Mouse (Mus musculus) intestine, postnatal 0 days (tissue): ENCODE data around the gene Hivep1. TPM values are rescaled to one million over a fixed set of nuclear protein-coding genes. Genes with fewer than 3 reads are reported as not detected.

ENCODE experiments used
- ATAC-seq: fragments of 200-750 bp; cut with Nextera tagmentation; 2 replicates; pipeline ENCODE4 v1.8.0; 2017; ENCODE audit warnings: mild to moderate bottlenecking, moderate TSS enrichment, moderate library complexity
- H3K27ac ChIP-seq: fragments of 300-500 bp; sonication (generic); 2 replicates; pipeline ENCODE4 v1.5.1; 2014; ENCODE audit warnings: mild to moderate bottlenecking, low read depth, low read length, moderate library complexity
- H3K27me3 ChIP-seq: fragments of 300-500 bp; sonication (generic); replicated peaks from 2 replicates; pipeline ENCODE4 v1.6.1; 2014; ENCODE audit warnings: low read length, mixed read lengths; ENCODE audit not compliant: control insufficient read depth, insufficient read depth
- H3K36me3 ChIP-seq: fragments of 300-500 bp; sonication (generic); 2 replicates; pipeline ENCODE4 v1.6.1; 2014; ENCODE audit warnings: mild to moderate bottlenecking, moderate library complexity; ENCODE audit not compliant: control insufficient read depth, insufficient read depth
- H3K4me1 ChIP-seq: fragments of 300-500 bp; sonication (generic); replicated peaks from 2 replicates; pipeline ENCODE4 v1.6.1; 2014; ENCODE audit warnings: antibody characterized with exemption, low read length, mixed read lengths; ENCODE audit not compliant: control insufficient read depth, insufficient read depth
- H3K4me2 ChIP-seq: fragments of 300-500 bp; sonication (generic); replicated peaks from 2 replicates; pipeline ENCODE4 v1.6.1; 2014; ENCODE audit warnings: low read depth, mild to moderate bottlenecking, moderate library complexity
- H3K4me3 ChIP-seq: fragments of 300-500 bp; sonication (generic); 2 replicates; pipeline ENCODE4 v1.5.1; 2014; ENCODE audit warnings: low read depth, low read length
- H3K9ac ChIP-seq: fragments of 300-500 bp; sonication (generic); 2 replicates; pipeline ENCODE4 v1.6.1; 2014; ENCODE audit warnings: mild to moderate bottlenecking, low read depth, low read length
- H3K9me3 ChIP-seq: fragments of 300-500 bp; sonication (generic); 2 replicates; pipeline ENCODE4 v1.6.1; 2016; ENCODE audit warnings: mixed run types; ENCODE audit not compliant: control insufficient read depth
- CTCF ChIP-seq: sonication (generic); IDR thresholded peaks from 2 replicates; pipeline ENCODE4 v1.5.1; 2016; ENCODE audit warnings: low read depth, mild to moderate bottlenecking, control low read depth, antibody characterized with exemption, moderate library complexity
- WGBS: fragments of 180-500 bp; shearing (Covaris S2); extraction: QIAGEN DNeasy Blood & Tissue Kit; methylation state at CpG from one replicate; pipeline ENCODE4 v1.1.7; 2014; 5-methylcytosine and 5-hydroxymethylcytosine counted together
- polyA plus RNA-seq: library from polyadenylated mRNA; unstranded; fragments of >200 nt; fragmentation: Nextera tagmentation; extraction: Ambion mirVana; gene quantifications from 2 replicates; pipeline ENCODE4 v1.2.1, GENCODE M21; 2015

Hivep1 gene
- polyA plus RNA-seq, 1 experiment from 2014 or later = 5.9 TPM

DNA sequence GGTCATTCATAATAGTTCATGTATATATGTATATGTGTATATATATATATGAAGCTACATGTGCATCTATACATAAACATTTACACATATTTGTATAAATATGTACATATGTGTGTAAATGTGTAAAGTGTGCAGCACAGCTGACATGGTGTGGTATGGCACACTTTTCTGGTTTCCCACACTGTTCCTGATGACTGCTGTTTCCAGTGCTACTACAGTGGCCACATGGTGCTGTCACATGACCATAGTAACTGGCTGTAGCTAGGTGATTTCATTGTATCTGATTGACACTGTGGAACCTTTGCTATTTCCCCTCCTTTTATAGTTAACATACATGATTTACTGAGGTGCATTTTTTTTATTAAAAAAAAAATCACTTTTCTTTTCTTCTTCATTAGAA, 45.3 kb downstream of the Hivep1 start:
- H3K9ac ChIP-seq = no peak overlapping the region
- no peak overlapping the region for H3K4me3 ChIP-seq
- H3K9me3 ChIP-seq = no peaks in the 10 kb centered on the region
- H3K4me1 ChIP-seq = no peaks in the 10 kb centered on the region
- no peaks in the 10 kb centered on the region for H3K27me3 ChIP-seq
- no peak overlapping the region for H3K27ac ChIP-seq
- no peak for TF ChIP-seq CTCF
- no peak overlapping the region for H3K4me2 ChIP-seq
- no peak for ATAC-seq
- no peaks in the 10 kb centered on the region for H3K36me3 ChIP-seq

DNA sequence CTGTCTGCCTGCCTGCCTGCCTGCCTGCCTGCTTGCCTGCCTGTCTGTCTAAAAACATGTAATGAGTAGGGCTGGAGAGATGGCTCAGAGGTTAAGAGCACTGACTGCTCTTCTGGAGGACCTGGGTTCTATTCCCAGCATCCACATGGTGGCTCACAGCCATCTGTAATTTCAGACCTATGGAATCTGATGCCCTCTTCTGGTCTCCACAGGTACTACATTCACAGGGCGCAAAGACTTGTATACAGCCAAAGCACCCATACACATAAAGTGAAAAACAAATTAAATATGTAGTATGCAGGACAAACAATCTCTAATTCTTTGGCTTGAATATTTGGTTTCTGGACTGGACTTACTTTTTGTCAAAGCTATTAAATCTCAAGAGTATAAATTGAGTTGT, 46.7 kb downstream of the Hivep1 start:
- WGBS = 100% methylated on average over 1 of the region's 1 CpGs
- no peak overlapping the region for H3K9ac ChIP-seq
- no peak overlapping the region for H3K27ac ChIP-seq
- no peaks in the 10 kb centered on the region for H3K27me3 ChIP-seq
- 0 out of 2 replicates have a peak, but pooled peaks cover 4% of the 10 kb centered on the region for H3K4me1 ChIP-seq
- no peak overlapping the region for H3K4me2 ChIP-seq
- no peaks in the 10 kb centered on the region for H3K9me3 ChIP-seq
- no peak overlapping the region for H3K4me3 ChIP-seq
- no peaks in the 10 kb centered on the region for H3K36me3 ChIP-seq
- peak; percentile 43 for TF ChIP-seq CTCF
- ATAC-seq = no peak

DNA sequence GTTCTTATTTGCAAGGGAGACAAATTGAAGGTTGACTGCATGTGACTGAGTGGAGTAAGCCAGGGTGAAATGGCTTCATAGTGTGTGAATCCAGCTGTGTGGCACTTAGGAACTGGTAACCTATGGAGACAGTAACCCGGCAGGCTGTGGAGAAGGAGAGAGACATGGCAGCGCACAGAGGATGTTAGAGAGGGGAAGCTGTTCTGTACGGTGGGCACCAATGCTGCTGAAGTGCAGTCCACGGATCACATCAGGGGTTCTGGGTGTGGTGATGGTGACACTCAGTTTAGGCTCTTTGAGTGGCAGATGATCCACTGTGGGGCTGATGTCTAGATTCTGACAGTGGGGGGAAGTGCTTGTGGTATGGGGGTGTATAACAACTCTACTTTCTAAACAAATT, 47.7 kb downstream of the Hivep1 start:
- Histone ChIP-seq H3K9me3 (no peaks in the 10 kb centered on the region), H3K9ac (no peak overlapping the region), H3K36me3 (no peaks in the 10 kb centered on the region), H3K4me2 (no peak overlapping the region), H3K4me3 (no peak overlapping the region), H3K27ac (no peak overlapping the region), H3K4me1 (0 out of 2 replicates have a peak, but pooled peaks cover 4% of the 10 kb centered on the region), H3K27me3 (no peaks in the 10 kb centered on the region)
- no peak for TF ChIP-seq CTCF
- ATAC-seq = no peak
- 87% methylated on average over 4 of the region's 4 CpGs for WGBS

DNA sequence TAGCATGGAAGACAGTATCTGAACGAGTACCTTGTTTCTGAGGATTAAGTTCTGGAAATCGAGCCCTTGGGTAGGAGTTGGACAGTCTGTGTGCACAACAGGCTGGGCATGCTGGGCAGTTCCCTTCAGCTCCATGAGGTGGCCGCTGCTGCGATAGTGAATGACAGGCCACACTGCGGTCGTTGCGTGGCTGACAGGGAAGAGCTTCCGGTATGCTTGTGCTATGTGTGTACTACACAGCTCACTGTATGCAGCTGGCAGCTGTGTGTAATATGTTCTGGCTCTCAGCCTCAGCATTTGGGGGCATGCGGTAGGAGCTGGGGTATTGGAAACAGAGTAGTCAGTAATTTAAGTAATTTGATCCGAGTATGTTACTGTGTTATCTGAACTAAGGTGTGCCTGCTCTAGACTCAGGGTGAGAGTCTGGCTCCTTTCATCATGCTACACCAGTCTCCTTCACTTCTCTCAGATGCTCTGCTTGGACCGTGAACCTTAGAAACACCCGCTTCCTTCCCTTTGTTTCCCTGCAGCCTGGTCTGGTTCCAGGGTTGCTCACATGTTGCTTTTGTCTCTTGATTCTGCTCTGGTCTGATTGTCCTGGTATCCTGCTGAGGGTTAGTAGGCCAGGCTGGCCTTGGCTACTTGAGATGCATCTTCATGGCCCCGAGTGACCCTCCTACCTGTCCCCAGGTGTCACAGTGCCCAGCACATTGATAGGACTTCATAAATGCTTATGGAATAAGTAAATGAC, 49.8 kb downstream of the Hivep1 start:
- WGBS = 45% methylated on average over 13 of the region's 13 CpGs
- Histone ChIP-seq H3K27me3 (no peaks in the 10 kb centered on the region), H3K4me2 (no peak overlapping the region), H3K4me3 (no peak overlapping the region), H3K9me3 (no peaks in the 10 kb centered on the region), H3K27ac (no peak overlapping the region; the same call in 1 of the 2 replicates), H3K36me3 (no peaks in the 10 kb centered on the region), H3K4me1 (0 out of 2 replicates have a peak, but pooled peaks cover 4% of the 10 kb centered on the region), H3K9ac (no peak overlapping the region)
- 0 out of 2 replicates have a peak, but pooled peaks have one; percentile 35 for ATAC-seq
- TF ChIP-seq CTCF = peak; percentile 53

DNA sequence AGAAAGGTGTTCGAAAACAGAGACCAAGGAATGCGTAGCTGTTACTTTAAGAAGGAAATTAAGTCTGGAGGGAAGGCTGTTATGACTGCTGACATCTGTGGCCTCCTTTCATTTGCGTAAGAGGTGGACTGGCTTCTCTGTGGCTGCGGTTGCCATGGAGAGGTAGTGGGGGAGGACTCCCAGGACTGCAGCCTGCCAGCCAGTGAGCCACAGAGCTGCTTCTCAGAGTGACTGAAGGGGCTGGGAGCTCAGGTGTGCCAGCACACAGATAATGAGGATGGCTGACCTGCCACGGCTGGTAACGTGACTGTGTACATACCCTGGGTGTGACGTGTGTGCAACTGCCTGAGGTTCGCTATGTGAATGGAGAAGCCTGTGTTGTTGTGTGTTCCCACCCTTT, 51.2 kb downstream of the Hivep1 start:
- no peak overlapping the region for H3K4me3 ChIP-seq
- peak; percentile 89 for ATAC-seq
- no peaks in the 10 kb centered on the region for H3K36me3 ChIP-seq
- peak overlapping the region; percentile 33; the same call in 1 of the 2 replicates for H3K4me2 ChIP-seq
- no peaks in the 10 kb centered on the region for H3K27me3 ChIP-seq
- 22% methylated on average over 8 of the region's 8 CpGs for WGBS
- TF ChIP-seq CTCF = no peak
- H3K9me3 ChIP-seq = no peaks in the 10 kb centered on the region
- 0 out of 2 replicates have a peak, but pooled peaks cover 4% of the 10 kb centered on the region for H3K4me1 ChIP-seq
- H3K9ac ChIP-seq = no peak overlapping the region
- no peak overlapping the region for H3K27ac ChIP-seq

DNA sequence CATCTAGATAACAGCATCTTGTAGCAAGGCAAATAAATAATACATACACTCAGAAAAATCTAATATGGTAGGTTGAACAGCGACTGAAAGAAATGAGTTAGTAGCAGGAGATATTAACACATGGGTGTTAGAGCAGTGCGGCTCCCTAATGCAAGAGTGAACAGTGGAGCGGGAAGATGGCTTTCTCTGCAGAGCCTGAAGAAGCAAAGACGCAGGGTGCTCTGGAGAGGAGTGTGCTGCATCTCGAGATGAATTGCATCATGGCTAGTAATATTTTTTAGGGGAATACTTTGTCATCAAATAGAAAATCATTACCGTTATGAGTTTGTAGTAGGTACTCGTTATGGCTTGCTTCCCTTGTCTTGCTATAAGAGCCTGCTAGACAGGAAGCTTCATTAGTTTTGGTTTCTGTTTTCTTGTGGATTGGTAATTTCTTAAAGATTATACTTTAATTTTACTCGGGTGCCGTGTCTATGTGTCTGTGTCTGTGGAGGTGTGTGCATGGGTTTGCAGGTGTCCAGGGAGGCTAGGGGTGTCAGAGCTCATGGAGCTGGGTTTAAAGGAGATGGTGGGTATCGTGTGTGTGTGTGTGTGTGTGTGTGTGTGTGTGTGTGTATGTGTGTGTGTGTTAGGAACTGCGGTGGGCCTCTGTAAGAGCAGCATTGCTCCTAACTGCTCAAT, 51.8 kb downstream of the Hivep1 start:
- Histone ChIP-seq H3K27ac (no peak overlapping the region), H3K9me3 (no peaks in the 10 kb centered on the region), H3K4me1 (0 out of 2 replicates have a peak, but pooled peaks cover 4% of the 10 kb centered on the region), H3K4me2 (peak overlapping the region; percentile 33; the same call in 1 of the 2 replicates), H3K4me3 (no peak overlapping the region), H3K36me3 (no peaks in the 10 kb centered on the region), H3K27me3 (no peaks in the 10 kb centered on the region), H3K9ac (no peak overlapping the region)
- 74% methylated on average over 11 of the region's 11 CpGs for WGBS
- no peak for TF ChIP-seq CTCF
- no peak for ATAC-seq
